Mouse (Mus musculus) heart, embryonic 14.5 days (tissue): ENCODE data around the gene Rbfox2. TPM values are rescaled to one million over a fixed set of nuclear protein-coding genes. Genes with fewer than 3 reads are reported as not detected.
A peak's percentile ranks its signal among the peaks of the same experiment; 100 is the strongest.

ENCODE experiments used
- ATAC-seq: fragments of 200-750 bp; cut with Nextera tagmentation; 2 replicates; pipeline ENCODE4 v1.8.0; 2017; ENCODE audit warnings: low read depth, moderate TSS enrichment; ENCODE audit not compliant: insufficient number of reproducible peaks, insufficient read depth, low FRiP score
- H3K27ac ChIP-seq, 2 experiments: fragments of 200-500 bp in 1 of 2; fragments of 300-500 bp in 1 of 2; sonication (generic) in 1 of 2; replicated peaks in 1 of 2; 2 replicates each; pipeline ENCODE4 v1.5.1; 2012 to 2014; ENCODE audit warnings: low read depth in 2 of 2, low read length in 2 of 2, control low read depth in 1 of 2, mild to moderate bottlenecking in 1 of 2, mixed read lengths in 1 of 2; ENCODE audit not compliant: control insufficient read depth in 1 of 2, insufficient read depth in 1 of 2
- H3K27me3 ChIP-seq: fragments of 300-500 bp; sonication (generic); 2 replicates; pipeline ENCODE4 v1.6.1; 2014; ENCODE audit warnings: mild to moderate bottlenecking, low read length, control low read depth; ENCODE audit not compliant: control insufficient read depth, insufficient read depth
- H3K36me3 ChIP-seq: fragments of 300-500 bp; sonication (generic); 2 replicates; pipeline ENCODE4 v1.6.1; 2014; ENCODE audit warnings: mild to moderate bottlenecking, control low read depth, low read length, mixed read lengths; ENCODE audit not compliant: control insufficient read depth, insufficient read depth
- H3K4me1 ChIP-seq, 2 experiments: fragments of 200-500 bp in 1 of 2; fragments of 300-500 bp in 1 of 2; sonication (generic) in 1 of 2; 2 replicates each; pipeline ENCODE4 v1.6.1; 2012 to 2014; ENCODE audit warnings: low read length in 2 of 2, control low read depth in 1 of 2, mixed read lengths in 1 of 2; ENCODE audit not compliant: control insufficient read depth in 2 of 2, insufficient read depth in 2 of 2
- H3K4me2 ChIP-seq: fragments of 300-500 bp; sonication (generic); 2 replicates; pipeline ENCODE4 v1.6.1; 2014; ENCODE audit warnings: mild to moderate bottlenecking, low read length
- H3K4me3 ChIP-seq, 2 experiments: fragments of 200-500 bp in 1 of 2; fragments of 300-500 bp in 1 of 2; sonication (generic) in 1 of 2; 2 replicates each; pipeline ENCODE4 v1.5.1; 2012 to 2014; ENCODE audit warnings: low read length in 2 of 2, mild to moderate bottlenecking in 2 of 2, control low read depth in 1 of 2, low read depth in 1 of 2, moderate library complexity in 1 of 2; ENCODE audit not compliant: control insufficient read depth in 1 of 2, insufficient read depth in 1 of 2
- H3K9ac ChIP-seq: fragments of 300-500 bp; sonication (generic); 2 replicates; pipeline ENCODE4 v1.6.1; 2014; ENCODE audit warnings: mild to moderate bottlenecking, low read length
- H3K9me3 ChIP-seq: fragments of 300-500 bp; sonication (generic); 2 replicates; pipeline ENCODE4 v1.6.1; 2016; ENCODE audit warnings: low read length, control low read depth; ENCODE audit not compliant: control insufficient read depth
- WGBS: fragments of 180-500 bp; shearing (Covaris S2); extraction: QIAGEN DNeasy Blood & Tissue Kit; methylation state at CpG from one replicate; pipeline ENCODE4 v1.1.7; 2014; 5-methylcytosine and 5-hydroxymethylcytosine counted together
- polyA plus RNA-seq: library from polyadenylated mRNA; unstranded; fragments of >200 nt; fragmentation: Nextera tagmentation; extraction: Ambion mirVana; gene quantifications from 2 replicates; pipeline ENCODE4 v1.2.1, GENCODE M21; 2014

Gene Rbfox2
- polyA plus RNA-seq, 1 experiment from 2014 or later = 89.1 TPM

GRCm38 (mm10) chr15:77202223-77202622 lies 104.6 kb downstream of the Rbfox2 start:
- peak overlapping the region; percentile 3 to 8; a peak in 3 of 4 replicates for H3K4me3 ChIP-seq
- H3K4me1 ChIP-seq = peaks cover 23 to 61% of the 10 kb centered on the region in 2 experiments
- WGBS = 9% methylated on average over 2 of the region's 2 CpGs
- H3K27me3 ChIP-seq = no peaks in the 10 kb centered on the region
- H3K27ac ChIP-seq = peak overlapping the region; percentile 72 to 84
- peak overlapping the region; percentile 61 for H3K4me2 ChIP-seq
- H3K9me3 ChIP-seq = no peaks in the 10 kb centered on the region
- peak overlapping the region; percentile 31; the same call in 1 of the 2 replicates for H3K9ac ChIP-seq
- ATAC-seq = no peak
- peaks cover 3% of the 10 kb centered on the region; the same call in 1 of the 2 replicates for H3K36me3 ChIP-seq

DNA sequence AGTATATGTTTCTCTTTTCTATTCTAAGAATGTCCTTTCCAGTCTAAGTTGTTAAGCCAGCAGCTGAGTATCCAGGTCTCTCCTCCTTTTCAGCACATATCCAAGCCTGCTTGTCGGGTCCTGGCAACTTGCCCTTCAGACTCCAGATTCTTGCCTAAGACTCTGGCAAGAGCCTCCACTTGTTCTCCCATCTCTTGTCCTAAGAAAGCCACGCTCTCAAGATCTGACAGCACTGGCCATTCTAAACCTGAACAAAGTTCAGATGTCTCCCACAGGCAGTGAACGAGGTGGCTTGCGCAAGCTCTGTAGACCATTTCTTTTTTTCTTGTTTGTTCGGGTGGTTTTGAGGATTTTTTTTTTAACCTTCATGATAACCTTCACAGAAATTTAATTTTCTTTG lies 110.0 kb downstream of the Rbfox2 start:
- H3K27ac ChIP-seq = no peak overlapping the region
- H3K4me2 ChIP-seq = no peak overlapping the region
- H3K4me3 ChIP-seq = no peak overlapping the region
- H3K9ac ChIP-seq = peak overlapping the region; percentile 34; the same call in 1 of the 2 replicates
- WGBS = 44% methylated on average over 5 of the region's 5 CpGs
- ATAC-seq = no peak
- H3K36me3 ChIP-seq = peaks cover 10% of the 10 kb centered on the region; the same call in 1 of the 2 replicates
- no peaks in the 10 kb centered on the region for H3K9me3 ChIP-seq
- peaks cover 15 to 57% of the 10 kb centered on the region in 2 experiments for H3K4me1 ChIP-seq
- H3K27me3 ChIP-seq = no peaks in the 10 kb centered on the region

GRCm38 (mm10) chr15:77196001-77196400 lies 110.8 kb downstream of the Rbfox2 start:
- Histone ChIP-seq H3K27ac (0 out of 4 replicates have a peak overlapping the region, but pooled peaks of 1 of the 2 experiments have one; percentile 0), H3K36me3 (peaks cover 10% of the 10 kb centered on the region; the same call in 1 of the 2 replicates), H3K4me2 (no peak overlapping the region), H3K4me1 (peaks cover 13 to 53% of the 10 kb centered on the region in 2 experiments), H3K4me3 (no peak overlapping the region), H3K27me3 (no peaks in the 10 kb centered on the region), H3K9ac (no peak overlapping the region), H3K9me3 (no peaks in the 10 kb centered on the region)
- WGBS = 49% methylated on average over 2 of the region's 2 CpGs
- no peak for ATAC-seq

DNA sequence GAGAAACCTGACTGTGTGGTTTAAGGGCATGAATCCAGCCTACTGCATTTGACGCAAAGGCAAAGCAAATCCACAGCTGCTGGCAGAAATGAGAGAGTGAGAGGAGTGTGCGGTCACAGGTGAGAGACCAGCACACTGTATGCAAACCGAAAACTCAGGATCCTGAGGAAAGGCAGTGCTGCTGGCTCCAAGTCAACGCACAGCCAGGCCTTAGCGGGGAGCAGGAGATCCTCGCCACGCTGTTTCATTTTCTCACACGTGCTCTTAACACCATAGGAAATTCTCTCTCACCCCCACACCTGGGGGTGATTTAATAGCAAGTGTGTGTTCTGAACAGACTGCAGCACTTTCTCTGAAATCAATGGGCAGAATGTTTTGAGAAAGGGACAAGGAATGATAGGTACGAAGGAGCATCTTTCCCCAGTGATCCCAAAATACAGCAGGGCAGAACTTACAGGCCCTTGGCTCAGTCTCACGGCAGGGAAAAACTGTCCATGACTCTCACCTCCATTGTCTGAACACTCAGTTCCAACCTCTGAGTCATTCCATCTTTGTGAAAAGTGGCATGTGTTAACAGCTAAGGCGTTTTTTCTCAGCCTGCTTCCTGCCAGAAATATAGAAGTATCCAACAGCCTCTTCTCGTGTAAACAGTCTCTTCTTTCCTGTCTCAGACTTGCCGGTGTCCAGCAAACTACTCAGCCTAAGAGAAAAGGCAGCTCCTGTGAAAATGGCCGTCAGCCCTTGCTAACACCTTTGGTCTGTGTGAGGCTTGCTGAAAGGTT lies 114.5 kb downstream of the Rbfox2 start:
- Histone ChIP-seq H3K4me2 (peak overlapping the region; percentile 21; the same call in 1 of the 2 replicates), H3K27me3 (no peaks in the 10 kb centered on the region), H3K4me3 (no peak overlapping the region), H3K9me3 (no peaks in the 10 kb centered on the region), H3K9ac (peak overlapping the region; percentile 32; the same call in 1 of the 2 replicates), H3K27ac (peak overlapping the region; percentile 40 to 72), H3K36me3 (0 out of 2 replicates have a peak, but pooled peaks cover 7% of the 10 kb centered on the region), H3K4me1 (peaks cover 14 to 50% of the 10 kb centered on the region in 2 experiments)
- 47% methylated on average over 14 of the region's 14 CpGs for WGBS
- no peak for ATAC-seq

DNA sequence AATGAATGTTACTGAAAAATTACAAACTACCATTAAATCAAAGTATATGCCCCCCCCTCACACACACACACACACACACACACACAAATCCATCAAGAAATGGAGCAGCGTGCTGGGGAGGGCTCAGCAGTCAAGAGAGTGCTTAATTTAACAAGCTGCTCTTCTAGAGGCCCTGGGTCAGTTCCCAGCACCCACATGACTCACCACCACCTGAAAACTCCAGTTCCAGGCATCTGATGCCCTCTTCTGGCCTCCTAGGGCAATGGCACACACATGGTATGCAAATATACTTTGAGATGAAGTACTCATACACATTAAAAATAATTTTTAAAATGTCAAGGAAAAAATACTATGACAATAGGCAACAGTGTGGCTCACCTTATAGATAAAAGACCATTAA lies 120.7 kb downstream of the Rbfox2 start:
- no peaks in the 10 kb centered on the region for H3K36me3 ChIP-seq
- peak overlapping the region in 1 of 2 experiments; percentile 4; a peak in 1 of 4 replicates for H3K27ac ChIP-seq
- H3K9ac ChIP-seq = no peak overlapping the region
- peaks cover 3% of the 10 kb centered on the region; the same call in 1 of the 2 replicates for H3K9me3 ChIP-seq
- no peak for ATAC-seq
- H3K4me2 ChIP-seq = no peak overlapping the region
- H3K4me1 ChIP-seq = peaks cover 11 to 45% of the 10 kb centered on the region in 2 experiments
- H3K4me3 ChIP-seq = no peak overlapping the region
- H3K27me3 ChIP-seq = no peaks in the 10 kb centered on the region
- WGBS = 96% methylated on average over 1 of the region's 1 CpGs

GRCm38 (mm10) chr15:77185614-77186013 lies 121.2 kb downstream of the Rbfox2 start:
- 29% methylated on average over 5 of the region's 5 CpGs for WGBS
- ATAC-seq = peak; percentile 58; the same call in 1 of the 2 replicates
- Histone ChIP-seq H3K4me1 (peaks cover 11 to 45% of the 10 kb centered on the region in 2 experiments), H3K27ac (peak overlapping the region in 1 of 2 experiments; percentile 4; a peak in 1 of 4 replicates), H3K4me2 (no peak overlapping the region), H3K4me3 (no peak overlapping the region), H3K9me3 (peaks cover 3% of the 10 kb centered on the region; the same call in 1 of the 2 replicates), H3K9ac (no peak overlapping the region), H3K27me3 (no peaks in the 10 kb centered on the region), H3K36me3 (no peaks in the 10 kb centered on the region)

DNA sequence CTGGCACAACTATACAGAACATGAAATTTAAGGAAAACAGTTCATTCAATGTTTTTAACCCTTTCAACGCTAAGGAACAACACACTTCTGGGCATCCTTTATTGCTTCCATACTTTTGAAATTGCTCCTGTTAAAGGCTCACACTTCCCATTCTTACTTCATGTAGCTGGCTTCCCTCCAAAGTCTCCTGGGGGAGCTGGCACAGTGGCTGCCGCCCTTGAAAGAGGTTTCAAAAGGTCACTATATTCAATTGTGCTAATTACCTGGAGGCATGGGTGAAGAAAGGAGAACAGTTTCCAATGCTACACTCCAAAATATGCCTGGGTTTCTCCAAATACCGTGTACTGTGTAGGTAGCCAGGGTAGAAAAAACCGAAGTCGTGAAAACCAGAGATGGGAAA lies 124.0 kb downstream of the Rbfox2 start:
- no peak overlapping the region for H3K4me3 ChIP-seq
- no peak overlapping the region for H3K4me2 ChIP-seq
- H3K9ac ChIP-seq = peak overlapping the region; percentile 39
- WGBS = 48% methylated on average over 5 of the region's 5 CpGs
- peaks cover 3% of the 10 kb centered on the region; the same call in 1 of the 2 replicates for H3K9me3 ChIP-seq
- no peaks in the 10 kb centered on the region for H3K27me3 ChIP-seq
- H3K4me1 ChIP-seq = peaks cover 12 to 38% of the 10 kb centered on the region in 2 experiments
- peak overlapping the region; percentile 82 to 85 for H3K27ac ChIP-seq
- no peaks in the 10 kb centered on the region for H3K36me3 ChIP-seq
- ATAC-seq = no peak
